Mouse (Mus musculus) liver, postnatal 0 days (tissue): ENCODE results near the gene Zfp628.

Experiments
- CTCF ChIP-seq: sonication (generic); IDR thresholded peaks from 2 replicates; pipeline ENCODE4 v1.5.1; 2016; ENCODE audit warnings: antibody characterized with exemption, low read depth
- EP300 ChIP-seq: IDR thresholded peaks from 2 replicates; pipeline ENCODE4 v1.6.1; 2016; ENCODE audit warnings: antibody characterized with exemption, low read depth, mild to moderate bottlenecking

DNA sequence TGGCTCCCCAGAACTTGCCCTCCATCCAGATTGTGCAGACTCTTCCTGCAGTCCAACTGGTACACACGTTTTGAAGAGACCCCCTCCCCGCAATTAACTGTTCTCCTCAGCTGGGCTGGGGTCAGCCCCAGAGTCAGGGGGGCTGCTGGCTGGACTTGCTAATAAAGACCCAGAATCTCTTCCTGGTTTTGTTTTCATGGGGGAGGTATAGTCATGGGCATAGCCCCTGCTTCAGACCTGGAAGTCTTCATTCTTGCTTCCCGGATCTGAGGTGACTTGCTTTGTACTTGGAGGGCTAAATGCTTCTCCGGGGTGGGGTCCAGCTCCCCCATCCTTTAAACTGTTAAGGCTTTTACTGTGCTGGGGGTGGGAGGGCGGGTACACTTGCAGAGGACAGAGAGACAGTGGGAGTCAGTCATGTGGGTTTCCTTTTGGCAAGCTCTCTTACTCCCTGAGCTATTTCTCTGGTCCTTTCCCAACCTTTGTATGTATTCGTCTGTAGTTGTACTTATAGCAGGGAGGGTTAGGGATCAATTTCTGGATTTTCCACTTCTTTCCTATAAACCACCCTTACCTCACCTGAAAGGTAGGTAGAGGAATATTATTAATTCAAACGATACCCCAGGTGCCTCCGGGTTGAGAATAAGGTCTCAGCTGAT is 6.9 kb downstream of the Zfp628 start, which contains the start of gene Nat14:
- TF ChIP-seq CTCF (no peak), EP300 (no peak)
